Mouse (Mus musculus) hematopoietic stem cell, adult 5-6 weeks (primary cell): ENCODE results near the gene Tcf3. TPM values are rescaled to one million over a fixed set of nuclear protein-coding genes. Genes with fewer than 3 reads are reported as not detected.
A peak's percentile ranks its signal among the peaks of the same experiment; 100 is the strongest.

Experiments used
- ATAC-seq, 2 experiments: fragments of 125-278 bp in 1 of 2; replicated peaks in 1 of 2; 2 replicates each; pipeline ENCODE4 v1.8.0; 2016 to 2017; ENCODE audit warnings: inconsistent platforms in 2 of 2, mild to moderate bottlenecking in 2 of 2, moderate number of reproducible peaks in 2 of 2, low read depth in 1 of 2, moderate TSS enrichment in 1 of 2; ENCODE audit not compliant: low FRiP score in 2 of 2, poor library complexity in 2 of 2, severe bottlenecking in 2 of 2, insufficient read depth in 1 of 2, low TSS enrichment in 1 of 2
- total RNA-seq: library from RNA; stranded (forward); fragments of 172-1452, 232-1000 nt; gene quantifications from 2 replicates; pipeline ENCODE4 v1.2.3, GENCODE M21; 2017

The Tcf3 gene
- total RNA-seq, 1 experiment from 2014 or later = 52.6 TPM

- no peak for ATAC-seq
These were observed 12.7 kb downstream of the Tcf3 start for GRCm38 (mm10) chr10:80420729-80421128.

- no peak for ATAC-seq
These were observed 14.0 kb downstream of the Tcf3 start for GRCm38 (mm10) chr10:80419419-80419818.

GRCm38 (mm10) chr10:80418311-80418710, 15.1 kb downstream of the Tcf3 start:
- ATAC-seq = no peak

GRCm38 (mm10) chr10:80417841-80418240, 15.6 kb downstream of the Tcf3 start:
- no peak for ATAC-seq

GRCm38 (mm10) chr10:80417371-80417770, 16.1 kb downstream of the Tcf3 start:
- no peak for ATAC-seq

- ATAC-seq = no peak
These were observed 17.9 kb downstream of the Tcf3 start for GRCm38 (mm10) chr10:80415566-80415965.

- ATAC-seq = no peak
These were observed 20.5 kb downstream of the Tcf3 start for GRCm38 (mm10) chr10:80412656-80413541.

GRCm38 (mm10) chr10:80407924-80408323, 25.5 kb downstream of the Tcf3 start:
- no peak for ATAC-seq

GRCm38 (mm10) chr10:80406684-80407501, 26.6 kb downstream of the Tcf3 start, which contains the start of gene Uqcr11:
Uqcr11 (minus strand) TSS chr10:80406830.
- ATAC-seq = peak; percentile 85 to 91

- no peak for ATAC-seq
These were observed 27.8 kb downstream of the Tcf3 start for GRCm38 (mm10) chr10:80405481-80406173.

GRCm38 (mm10) chr10:80403044-80403692, 30.3 kb downstream of the Tcf3 start:
- no peak for ATAC-seq

- ATAC-seq = no peak
These were observed 32.7 kb downstream of the Tcf3 start for GRCm38 (mm10) chr10:80400704-80401161.

GRCm38 (mm10) chr10:80399973-80400703, 33.3 kb downstream of the Tcf3 start:
- peak in 1 of 2 experiments; percentile 3; a peak in 1 of 4 replicates for ATAC-seq

GRCm38 (mm10) chr10:80399191-80399972, 34.1 kb downstream of the Tcf3 start, which contains the start of gene Mbd3:
Mbd3 (minus strand) TSS chr10:80399550.
- peak; percentile 95 to 96 for ATAC-seq

- ATAC-seq = peak; percentile 55 to 62
These were observed 34.7 kb downstream of the Tcf3 start for GRCm38 (mm10) chr10:80398719-80399190.

- ATAC-seq = no peak
These were observed 35.3 kb downstream of the Tcf3 start for GRCm38 (mm10) chr10:80398174-80398535.
